Mouse (Mus musculus) ES-E14 (cell line): ENCODE data around the gene Scgb1b19. TPM values are rescaled to one million over a fixed set of nuclear protein-coding genes. Genes with fewer than 3 reads are reported as not detected.
"Not testable (repeated sequence)": the region's sequence is repeated elsewhere in the genome, so short reads cannot be mapped to it uniquely, and the experiment has no call there.

Source experiments
- DNase-seq: peaks from one replicate; pipeline ENCODE4 v3.0.0-alpha.2; 2013; ENCODE audit warnings: low read depth, low spot score
- H3K27ac ChIP-seq: 2 replicates; pipeline ENCODE4 v1.5.1; 2012; ENCODE audit warnings: low read depth, mild to moderate bottlenecking, low read length, moderate library complexity, mixed read lengths; ENCODE audit not compliant: poor library complexity, insufficient read depth, severe bottlenecking
- H3K36me3 ChIP-seq: 2 replicates; pipeline ENCODE4 v1.6.1; 2012; ENCODE audit warnings: mild to moderate bottlenecking, low read length, moderate library complexity, mixed read lengths; ENCODE audit not compliant: control insufficient read depth, poor library complexity, insufficient read depth, severe bottlenecking
- H3K4me1 ChIP-seq, 2 experiments: fragments of 150-350 bp in 1 of 2; sonication (generic) in 1 of 2; 2 replicates each; pipeline ENCODE4 v1.6.1; 2012; ENCODE audit warnings: low read length in 2 of 2, mild to moderate bottlenecking in 1 of 2, mixed read lengths in 1 of 2; ENCODE audit not compliant: control insufficient read depth in 2 of 2, insufficient read depth in 2 of 2, poor library complexity in 1 of 2
- H3K4me3 ChIP-seq, 2 experiments: fragments of 150-350 bp in 1 of 2; sonication (generic) in 1 of 2; 2 replicates each; pipeline ENCODE4 v1.5.1; 2012; ENCODE audit warnings: low read length in 2 of 2, low read depth in 1 of 2, mild to moderate bottlenecking in 1 of 2, mixed read lengths in 1 of 2; ENCODE audit not compliant: insufficient read depth in 1 of 2, poor library complexity in 1 of 2, severe bottlenecking in 1 of 2
- H3K9ac ChIP-seq: 2 replicates; pipeline ENCODE4 v1.6.1; 2012; ENCODE audit warnings: low read depth, mild to moderate bottlenecking, low read length, mixed read lengths; ENCODE audit not compliant: poor library complexity, insufficient read depth, severe bottlenecking
- H3K9me3 ChIP-seq: fragments of 150-350 bp; sonication (generic); 2 replicates; pipeline ENCODE4 v1.6.1; 2012; ENCODE audit warnings: low read depth, mild to moderate bottlenecking, low read length; ENCODE audit not compliant: control insufficient read depth, insufficient read depth
- in situ Hi-C, 2 experiments: fragments of 600-800 bp; cut with MboI; formaldehyde crosslinking; loops; one replicate each; pipeline ENCODE4 v1.15.1; 2025; ENCODE audit warnings: low sequenced_read_pairs in 2 of 2, inconsistent platforms in 1 of 2; ENCODE audit not compliant: unreplicated experiment in 2 of 2
- total RNA-seq: library from RNA; depleted of rRNA; stranded (reverse); fragments of 300-350 nt; gene quantifications from 2 replicates; pipeline ENCODE4 v1.2.3, GENCODE M21; 2012; rRNA removed

The Scgb1b19 gene
- total RNA-seq, result not detected in 2 replicates

DNA sequence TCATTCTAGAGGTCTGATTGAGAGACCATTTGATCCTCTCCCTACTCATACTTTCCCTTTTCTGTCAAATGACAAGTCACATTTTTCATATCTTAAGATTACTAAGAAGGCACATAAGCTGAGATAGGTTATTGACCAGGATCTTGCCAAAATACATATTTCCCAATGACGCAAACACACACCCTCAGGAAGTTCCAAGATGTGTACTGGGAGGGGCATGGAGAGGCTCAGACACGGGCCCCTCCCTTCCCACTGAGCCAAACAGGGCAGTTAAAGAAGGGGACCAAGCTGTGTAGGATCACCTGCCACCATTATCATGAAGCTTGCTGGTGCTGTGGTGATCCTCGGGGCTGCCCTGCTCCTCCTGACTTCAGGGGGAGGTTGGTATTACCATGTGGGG lies at the start of gene Scgb1b19:
Gene Scgb1b19, plus strand, starts transcription at position 301 of the 400 bp plus-strand sequence.
- H3K4me3 ChIP-seq, H3K9me3 ChIP-seq, DNase-seq, H3K4me1 ChIP-seq, H3K36me3 ChIP-seq, H3K27ac ChIP-seq, H3K9ac ChIP-seq, in situ Hi-C loops: not testable (repeated sequence)

DNA sequence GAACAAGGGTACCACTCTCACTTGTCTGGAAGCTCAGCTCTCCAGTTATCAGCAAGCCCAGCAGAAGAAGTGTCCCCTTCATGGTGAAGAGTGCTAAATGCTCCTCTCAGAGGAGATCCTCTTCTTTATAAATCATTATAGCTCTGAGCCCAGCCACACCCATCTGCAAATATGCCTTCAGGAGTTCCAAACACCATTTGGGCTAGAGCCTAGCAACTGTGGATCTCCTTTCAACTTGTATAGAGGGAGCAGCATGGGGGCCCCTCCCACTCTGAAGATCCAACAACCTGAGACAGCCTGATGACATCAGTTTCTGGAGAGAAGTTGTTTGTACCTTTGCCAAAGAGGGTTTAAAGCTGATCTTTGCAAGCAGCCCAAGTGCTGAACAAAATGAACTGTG lies 6.9 kb upstream of the Scgb1b19 start, which contains the start of gene Scgb2b19:
Gene Scgb2b19, minus strand, starts transcription at position 101 of the 400 bp plus-strand sequence.
- H3K9ac ChIP-seq, H3K36me3 ChIP-seq, H3K9me3 ChIP-seq, H3K4me3 ChIP-seq, in situ Hi-C loops, H3K4me1 ChIP-seq, DNase-seq, H3K27ac ChIP-seq: not testable (repeated sequence)

Other genes with a start within 250 kb of the Scgb1b19 start
- not detected in 2 replicates for gene Scgb2b17, start 230.7 kb upstream of the Scgb1b19 start, total RNA-seq
- gene Scgb1b17, start 223.8 kb upstream of the Scgb1b19 start, total RNA-seq, result not detected in 2 replicates
- gene Scgb2b18, start 113.4 kb upstream of the Scgb1b19 start, total RNA-seq, result not detected in 2 replicates
- not detected in 2 replicates for gene Scgb1b18, start 101.7 kb upstream of the Scgb1b19 start, total RNA-seq
- not detected in 2 replicates for gene Scgb2b19, start 7.0 kb upstream of the Scgb1b19 start, total RNA-seq
- gene Scgb2b20, start 79.0 kb downstream of the Scgb1b19 start, total RNA-seq, result not detected in 2 replicates
- gene Scgb1b20, start 85.9 kb downstream of the Scgb1b19 start, total RNA-seq, result not detected in 2 replicates
- not detected in 2 replicates for gene Scgb2b21, start 233.2 kb downstream of the Scgb1b19 start, total RNA-seq